Comparison of ENCODE assay signal across 16 mouse cellular contexts in the genomic region with DNA sequence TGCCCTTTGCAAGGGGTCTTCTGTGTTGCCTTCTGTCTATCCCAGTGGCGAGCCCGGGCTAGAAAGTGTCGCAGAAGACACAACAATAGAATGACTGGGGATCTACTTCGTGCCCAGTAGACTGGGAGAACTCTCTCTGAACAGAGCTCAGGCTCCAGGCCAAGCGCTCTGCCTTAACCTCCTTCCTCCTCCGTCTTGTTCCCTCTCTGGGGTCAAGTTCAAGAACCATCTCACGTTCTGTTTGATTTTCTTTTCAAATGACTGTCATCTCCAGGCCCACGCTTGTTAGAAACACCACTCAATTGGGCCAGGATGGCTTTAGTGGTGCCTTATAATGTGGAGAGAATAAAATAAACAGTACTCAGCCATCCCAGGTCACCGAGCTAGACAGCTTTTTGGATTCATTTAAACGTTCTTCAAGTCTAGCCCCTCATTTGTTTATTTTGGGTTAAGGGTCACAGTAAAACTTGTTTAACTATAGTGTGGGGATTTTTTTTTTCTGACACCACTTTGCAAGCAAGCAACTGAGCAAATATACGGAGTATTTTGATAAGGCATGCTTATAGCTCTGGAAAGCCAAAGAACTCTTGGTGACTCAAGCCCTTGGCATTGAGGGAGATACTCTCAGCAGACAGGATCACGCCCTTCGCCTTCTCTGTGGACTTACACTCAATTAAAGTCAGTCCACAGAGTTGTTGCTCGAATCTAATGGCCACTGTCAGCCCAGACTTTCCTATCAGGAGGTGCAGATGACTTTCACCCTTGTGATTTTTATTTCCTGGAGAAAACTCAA. TPM values are rescaled to one million over a fixed set of nuclear protein-coding genes. Genes with fewer than 3 reads are reported as not detected.
A peak's percentile ranks its signal among the peaks of the same experiment; 100 is the strongest.
DNase-seq lines count a peak whose midpoint lies in the region; ATAC-seq and TF ChIP-seq lines count a peak whose summit lies in the region.
"Had no signal": no experiment of that assay in that cellular context is flagged by ENCODE, and none has a peak within 500 bp of the region (broad histone marks: within the 10 kb centered on the region; RNA-seq: fewer than 3 reads in every experiment).

No protein-coding gene starts in this region.

- no peak for DNase-seq in kidney, postnatal 36 days
- peak; percentile 27 to 52 for DNase-seq in kidney, postnatal 4 days
- peak; percentile 47 for DNase-seq in lung, postnatal 36 days
- no peak for DNase-seq in yolk sac, embryonic 10.5 days (ENCODE audit: low spot score)
- DNase-seq in left cerebral cortex, postnatal 36 days (ENCODE audit: low spot score in 2 of 2), result no peak
- DNase-seq in layer of hippocampus, adult 9-10 months (ENCODE audit: low spot score), result no peak
- DNase-seq: cerebellum, adult 2 months; liver; retina, postnatal 1 day had no signal

- TF ChIP-seq CTCF in embryonic fibroblast, embryonic 13.5 days (IDR thresholded peaks at IDR 0.05; ENCODE audit: borderline replicate concordance, insufficient read depth, low read length), result no peak

- H3K9ac ChIP-seq in kidney, embryonic 15.5 days, result no peak overlapping the region
- H3K9ac ChIP-seq: neural tube, embryonic 15.5 days had no signal

- no peaks in the 10 kb centered on the region for H3K9me3 ChIP-seq in kidney, embryonic 15.5 days (replicated peaks)
- H3K9me3 ChIP-seq: heart, embryonic 10.5 days; hindbrain, embryonic 10.5 days; neural tube, embryonic 15.5 days had no signal

- H3K4me1 ChIP-seq in kidney, embryonic 15.5 days, result peaks cover 7% of the 10 kb centered on the region; the same call in 1 of the 2 replicates
- 0 out of 2 replicates have a peak, but pooled peaks cover 6% of the 10 kb centered on the region for H3K4me1 ChIP-seq in embryonic fibroblast, embryonic 13.5 days (ENCODE audit: control insufficient read depth, insufficient read depth, low read length)
- H3K4me1 ChIP-seq: heart, embryonic 10.5 days; hindbrain, embryonic 10.5 days; megakaryocyte, embryonic 14.5 days; neural tube, embryonic 15.5 days had no signal

- H3K27ac ChIP-seq in kidney, embryonic 15.5 days, result 0 out of 2 replicates have a peak overlapping the region, but pooled peaks have one; percentile 1
- H3K27ac ChIP-seq in embryonic fibroblast, embryonic 13.5 days (ENCODE audit: insufficient read depth, low read length), result peak overlapping the region; percentile 49
- H3K27ac ChIP-seq: heart, embryonic 10.5 days; hindbrain, embryonic 10.5 days; neural tube, embryonic 15.5 days had no signal

- ATAC-seq in kidney, embryonic 15.5 days (replicated peaks; ENCODE audit: low FRiP score), result peak; percentile 54; the same call in 1 of the 2 replicates
- ATAC-seq: forebrain, embryonic 14.5 days had no signal

- H3K27me3 ChIP-seq in kidney, embryonic 15.5 days, result no peaks in the 10 kb centered on the region
- H3K27me3 ChIP-seq: neural tube, embryonic 15.5 days had no signal

- H3K4me2 ChIP-seq in kidney, embryonic 15.5 days, result no peak overlapping the region
- H3K4me2 ChIP-seq: neural tube, embryonic 15.5 days had no signal

- WGBS in kidney, embryonic 15.5 days, result 35% methylated on average over 14 of the region's 14 CpGs

- no peak for TF ChIP-seq POLR2A in embryonic fibroblast, embryonic 13.5 days (IDR thresholded peaks at IDR 0.05; ENCODE audit: low read depth, low read length)

- no peak overlapping the region for H3K4me3 ChIP-seq in kidney, embryonic 15.5 days (replicated peaks)
- H3K4me3 ChIP-seq in embryonic fibroblast, embryonic 13.5 days (ENCODE audit: insufficient read depth, low read length), result no peak overlapping the region
- H3K4me3 ChIP-seq: heart, embryonic 10.5 days; hindbrain, embryonic 10.5 days; megakaryocyte, embryonic 14.5 days; neural tube, embryonic 15.5 days had no signal

- intact Hi-C loops in left cerebral cortex, postnatal 36 days (cut with DNase I), result no loop called here

- no peaks in the 10 kb centered on the region for H3K36me3 ChIP-seq in kidney, embryonic 15.5 days
- H3K36me3 ChIP-seq: heart, embryonic 10.5 days; hindbrain, embryonic 10.5 days; neural tube, embryonic 15.5 days had no signal

RNA-seq across cellular contexts. Expression of gene Kit, which starts 30.0 kb away (rescaled TPM):
- polyA plus RNA-seq in kidney, embryonic 15.5 days (2015; fragmentation: Nextera tagmentation; extraction: Ambion mirVana), result 17.5 and 20.2 TPM in 2 replicates
- polyA plus RNA-seq in embryonic fibroblast, embryonic 13.5 days (2011; ENCODE audit: insufficient read length, low read depth, missing spikeins), result 0.37 TPM in 1 of 2 replicates, not detected in the other
- total RNA-seq in left cerebral cortex, postnatal 36 days (2021), result 10 to 100 TPM; 28.3 to 29.7 TPM

Comparison
In these comparisons a context has a peak if more than half of its experiments do, and no peak if none do; other contexts are left out.
1. DNase-seq: peak in kidney, postnatal 4 days (2 of 2) and lung, postnatal 36 days (single experiment); none in kidney, postnatal 36 days (0 of 2), yolk sac, embryonic 10.5 days (single experiment), left cerebral cortex, postnatal 36 days (0 of 2) and layer of hippocampus, adult 9-10 months (single experiment).
2. RNA of gene Kit, which starts 30.0 kb away (polyA plus RNA-seq): 17.5 to 20.2 TPM in kidney, embryonic 15.5 days; 0.37 TPM in embryonic fibroblast, embryonic 13.5 days; every median in the first group is over 10 times any median in the second.